Mouse (Mus musculus) MEL (cell line): ENCODE measurements around the gene Zfp362.
A peak's percentile ranks its signal among the peaks of the same experiment; 100 is the strongest.

Experiments used
- CTCF ChIP-seq, 3 experiments: IDR thresholded peaks in 2 of 3; conservative IDR thresholded peaks in 1 of 3; 2 replicates each; pipeline ENCODE4 v1.5.1; 2011 to 2012; ENCODE audit warnings: low read length in 3 of 3, low read depth in 2 of 3, mild to moderate bottlenecking in 2 of 3, improper control_type of control experiment in 1 of 3, inconsistent platforms in 1 of 3, mixed read lengths in 1 of 3, moderate library complexity in 1 of 3; ENCODE audit not compliant: control insufficient read depth in 1 of 3, insufficient read depth in 1 of 3, poor library complexity in 1 of 3, severe bottlenecking in 1 of 3
- POLR2A ChIP-seq, 2 experiments: IDR thresholded peaks; 2 replicates each; pipeline ENCODE4 v1.6.1; 2011 to 2012; ENCODE audit warnings: low read length in 2 of 2, mild to moderate bottlenecking in 2 of 2, control low read depth in 1 of 2, improper control_type of control experiment in 1 of 2, low read depth in 1 of 2, moderate library complexity in 1 of 2; ENCODE audit not compliant: control insufficient read depth in 1 of 2, insufficient read depth in 1 of 2, poor library complexity in 1 of 2

GRCm38 (mm10) chr4:128805150-128806042 lies 449 bp downstream of the Zfp362 start:
- 0 out of 4 replicates have a peak, but pooled peaks of 1 of the 2 experiments have one; percentile 33 for TF ChIP-seq POLR2A (IDR thresholded peaks at IDR 0.05; ENCODE audit: control insufficient read depth in 1 of 2, insufficient read depth in 1 of 2, low read depth in 1 of 2, low read length in 2 of 2, poor library complexity in 1 of 2)
- no peak for TF ChIP-seq CTCF (IDR thresholded peaks at IDR 0.05 in 2 of 3, conservative IDR thresholded peaks at IDR 0.05 in 1 of 3; ENCODE audit: control insufficient read depth in 1 of 3, insufficient read depth in 1 of 3, low read depth in 2 of 3, low read length in 3 of 3, poor library complexity in 1 of 3, severe bottlenecking in 1 of 3)
